Mouse (Mus musculus) right cerebral cortex, adult 18-20 months (tissue): ENCODE measurements around the gene Eid2.
"Not testable (repeated sequence)": the region's sequence is repeated elsewhere in the genome, so short reads cannot be mapped to it uniquely, and the experiment has no call there.

Experiments used
- DNase-seq: peaks from one replicate; pipeline ENCODE4 v3.0.0; 2022; ENCODE audit warnings: mixed read lengths

Gene Eid2

GRCm38 (mm10) chr7:28267129-28268041 is at the start of gene Eid2:
Gene Eid2, plus strand, starts transcription at chr7:28267881.
- DNase-seq = peak; percentile 93

- peak; percentile 61 for DNase-seq
Measured at GRCm38 (mm10) chr7:28218951-28219740, 48.5 kb upstream of the Eid2 start.

- DNase-seq = not testable (repeated sequence)
Measured at GRCm38 (mm10) chr7:28226836-28227235, 40.8 kb upstream of the Eid2 start.

GRCm38 (mm10) chr7:28227421-28227820 is 40.3 kb upstream of the Eid2 start:
- DNase-seq = not testable (repeated sequence)

GRCm38 (mm10) chr7:28243943-28244342 is 23.7 kb upstream of the Eid2 start:
- not testable (repeated sequence) for DNase-seq

GRCm38 (mm10) chr7:28248957-28249356 is 18.7 kb upstream of the Eid2 start:
- no peak for DNase-seq

GRCm38 (mm10) chr7:28251976-28252375 is 15.7 kb upstream of the Eid2 start:
- DNase-seq = no peak

- no peak for DNase-seq
Measured at GRCm38 (mm10) chr7:28254591-28254990, 13.1 kb upstream of the Eid2 start.

- DNase-seq = no peak
Measured at GRCm38 (mm10) chr7:28255476-28255875, 12.2 kb upstream of the Eid2 start.

- DNase-seq = no peak
Measured at GRCm38 (mm10) chr7:28262861-28263260, 4.8 kb upstream of the Eid2 start.

- no peak for DNase-seq
Measured at GRCm38 (mm10) chr7:28263786-28264185, 3.9 kb upstream of the Eid2 start.

GRCm38 (mm10) chr7:28265391-28265790 is 2.3 kb upstream of the Eid2 start:
- no peak for DNase-seq

GRCm38 (mm10) chr7:28268042-28268531 is 406 bp downstream of the Eid2 start:
- DNase-seq = peak; percentile 64

- no peak for DNase-seq
Measured at GRCm38 (mm10) chr7:28268576-28268975, 895 bp downstream of the Eid2 start.

- no peak for DNase-seq
Measured at GRCm38 (mm10) chr7:28269355-28269754, 1.7 kb downstream of the Eid2 start.

- DNase-seq = no peak
Measured at GRCm38 (mm10) chr7:28271761-28272160, 4.1 kb downstream of the Eid2 start.

GRCm38 (mm10) chr7:28277237-28277614 is 9.5 kb downstream of the Eid2 start:
- no peak for DNase-seq

- DNase-seq = peak; percentile 96
Measured at GRCm38 (mm10) chr7:28277615-28278278, 10.1 kb downstream of the Eid2 start, which contains the start of gene Eid2b. Gene Eid2b, plus strand, starts transcription at chr7:28277739.

GRCm38 (mm10) chr7:28278279-28278652 is 10.6 kb downstream of the Eid2 start:
- DNase-seq = no peak

GRCm38 (mm10) chr7:28280630-28281029 is 12.9 kb downstream of the Eid2 start:
- no peak for DNase-seq

- no peak for DNase-seq
Measured at GRCm38 (mm10) chr7:28290165-28290564, 22.5 kb downstream of the Eid2 start.

GRCm38 (mm10) chr7:28290638-28291590 is 23.2 kb downstream of the Eid2 start, which contains the start of gene Selenov:
Gene Selenov, minus strand, starts transcription at chr7:28291186.
- peak; percentile 42 for DNase-seq
